Mouse (Mus musculus) liver, postnatal 0 days (tissue): Measurements from ENCODE around the gene Gm5414.

ENCODE experiments used
- CTCF ChIP-seq: sonication (generic); IDR thresholded peaks from 2 replicates; pipeline ENCODE4 v1.5.1; 2016; ENCODE audit warnings: antibody characterized with exemption, low read depth
- EP300 ChIP-seq: IDR thresholded peaks from 2 replicates; pipeline ENCODE4 v1.6.1; 2016; ENCODE audit warnings: antibody characterized with exemption, low read depth, mild to moderate bottlenecking

- TF ChIP-seq CTCF (no peak), EP300 (no peak)
Observed at GRCm38 (mm10) chr15:101652736-101653265, 24.8 kb upstream of the Gm5414 start.
